20 mouse cellular contexts compared by ENCODE assay signal in the genomic region with DNA sequence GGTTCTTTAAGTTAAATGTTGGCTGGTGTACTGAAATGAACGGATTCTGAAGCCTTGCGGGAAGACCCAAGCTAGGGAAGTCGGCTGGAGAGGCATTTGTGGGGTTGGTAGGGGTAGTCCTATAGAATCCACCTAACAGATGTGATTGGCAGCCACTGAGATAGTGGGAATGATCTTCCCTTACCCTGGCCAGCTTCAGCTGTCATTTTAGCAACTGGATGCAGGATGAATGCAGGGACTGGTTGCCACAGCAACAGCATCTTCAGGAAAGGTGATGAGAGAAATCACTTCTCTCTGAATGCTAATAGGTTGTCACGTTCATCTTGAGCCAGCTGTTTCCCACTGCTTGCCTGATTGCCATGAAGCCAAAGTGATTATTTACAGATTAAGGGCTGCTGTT.
DNase-seq lines count a peak whose midpoint lies in the region; ATAC-seq lines count a peak whose summit lies in the region.
"Had no signal": no experiment of that assay in that cellular context is flagged by ENCODE, and none has a peak within 500 bp of the region (broad histone marks: within the 10 kb centered on the region; RNA-seq: fewer than 3 reads in every experiment).

No protein-coding gene starts in this region.

- H3K36me3 ChIP-seq in forebrain, embryonic 13.5 days (ENCODE audit: poor library complexity, severe bottlenecking), result no peaks in the 10 kb centered on the region
- H3K36me3 ChIP-seq in hindbrain, embryonic 13.5 days, result no peaks in the 10 kb centered on the region
- H3K36me3 ChIP-seq in midbrain, embryonic 13.5 days, result no peaks in the 10 kb centered on the region
- H3K36me3 ChIP-seq: kidney, embryonic 15.5 days had no signal

- no peaks in the 10 kb centered on the region; the same call in 1 of the 2 replicates for H3K27me3 ChIP-seq in forebrain, embryonic 13.5 days
- H3K27me3 ChIP-seq in hindbrain, embryonic 13.5 days, result no peaks in the 10 kb centered on the region
- no peaks in the 10 kb centered on the region for H3K27me3 ChIP-seq in midbrain, embryonic 13.5 days
- H3K27me3 ChIP-seq: CH12.LX; kidney, embryonic 15.5 days had no signal

- no peak overlapping the region for H3K9ac ChIP-seq in forebrain, embryonic 13.5 days
- H3K9ac ChIP-seq in hindbrain, embryonic 13.5 days, result peak overlapping the region; percentile 1; the same call in 1 of the 2 replicates
- no peak overlapping the region for H3K9ac ChIP-seq in midbrain, embryonic 13.5 days (replicated peaks)
- H3K9ac ChIP-seq: kidney, embryonic 15.5 days; liver, postnatal 0 days had no signal

- DNase-seq in brain, adult 2 months (ENCODE audit: low read depth, low spot score), result peak; percentile 51
- DNase-seq in cerebellum, adult 8-10 months, result no peak
- no peak for DNase-seq in urinary bladder, postnatal 25 days (ENCODE audit: low spot score)
- DNase-seq in ovary, adult 18-20 months (ENCODE audit: low spot score), result no peak
- DNase-seq in urinary bladder, postnatal 10 days (ENCODE audit: low spot score), result no peak
- DNase-seq: adrenal gland, adult 8-10 months; cerebellum, adult 9-11 months; heart, adult 2 months; layer of hippocampus, postnatal 36 days; liver; liver, postnatal 0 days; lung, postnatal 36 days; right cerebral cortex, adult 18-20 months; thymus, adult 18-20 months had no signal

- H3K4me2 ChIP-seq in forebrain, embryonic 13.5 days, result no peak overlapping the region
- H3K4me2 ChIP-seq in hindbrain, embryonic 13.5 days, result 0 out of 2 replicates have a peak overlapping the region, but pooled peaks have one; percentile 2
- H3K4me2 ChIP-seq in midbrain, embryonic 13.5 days (replicated peaks), result no peak overlapping the region
- H3K4me2 ChIP-seq: kidney, embryonic 15.5 days had no signal

- ATAC-seq in forebrain, embryonic 13.5 days, result peak; percentile 44
- peak; percentile 23; the same call in 1 of the 2 replicates for ATAC-seq in hindbrain, embryonic 13.5 days (ENCODE audit: low FRiP score)
- ATAC-seq in midbrain, embryonic 13.5 days, result peak; percentile 82
- ATAC-seq: inflammation-experienced regulatory T-cells, adult 6 months; liver, postnatal 0 days had no signal

- H3K4me3 ChIP-seq in forebrain, embryonic 13.5 days, result no peak overlapping the region
- no peak overlapping the region for H3K4me3 ChIP-seq in hindbrain, embryonic 13.5 days
- no peak overlapping the region for H3K4me3 ChIP-seq in midbrain, embryonic 13.5 days (replicated peaks)
- H3K4me3 ChIP-seq: heart, adult 2 months; kidney, embryonic 15.5 days had no signal

- no peaks in the 10 kb centered on the region for H3K9me3 ChIP-seq in forebrain, embryonic 13.5 days (replicated peaks)
- H3K9me3 ChIP-seq in hindbrain, embryonic 13.5 days, result no peaks in the 10 kb centered on the region
- no peaks in the 10 kb centered on the region for H3K9me3 ChIP-seq in midbrain, embryonic 13.5 days
- H3K9me3 ChIP-seq: kidney, embryonic 15.5 days had no signal

- peaks cover 28% of the 10 kb centered on the region for H3K4me1 ChIP-seq in forebrain, embryonic 13.5 days
- peaks cover 42% of the 10 kb centered on the region for H3K4me1 ChIP-seq in hindbrain, embryonic 13.5 days (replicated peaks)
- peaks cover 37% of the 10 kb centered on the region for H3K4me1 ChIP-seq in midbrain, embryonic 13.5 days (replicated peaks)
- H3K4me1 ChIP-seq: kidney, embryonic 15.5 days had no signal

- H3K27ac ChIP-seq in forebrain, embryonic 13.5 days, result peak overlapping the region; percentile 80
- peak overlapping the region; percentile 91 for H3K27ac ChIP-seq in hindbrain, embryonic 13.5 days
- peak overlapping the region; percentile 88 for H3K27ac ChIP-seq in midbrain, embryonic 13.5 days
- H3K27ac ChIP-seq: heart, adult 2 months; kidney, embryonic 15.5 days had no signal

- 61% methylated on average over 4 of the region's 4 CpGs for WGBS in forebrain, embryonic 13.5 days
- 55% methylated on average over 4 of the region's 4 CpGs for WGBS in hindbrain, embryonic 13.5 days
- 53% methylated on average over 4 of the region's 4 CpGs for WGBS in midbrain, embryonic 13.5 days

Comparison
In these comparisons a context has a peak if more than half of its experiments do, and no peak if none do; other contexts are left out.
1. ATAC-seq: peak in every context shown above with its lines; median percentile 82 in midbrain, embryonic 13.5 days; 44 in forebrain, embryonic 13.5 days; 23 in hindbrain, embryonic 13.5 days.